Mouse (Mus musculus) layer of hippocampus, adult 9-10 months (tissue): ENCODE results near the gene Dmrta2.

Experiments
- DNase-seq: peaks from one replicate; pipeline ENCODE4 v3.0.0; 2022; ENCODE audit warnings: low spot score

Gene Dmrta2

DNA sequence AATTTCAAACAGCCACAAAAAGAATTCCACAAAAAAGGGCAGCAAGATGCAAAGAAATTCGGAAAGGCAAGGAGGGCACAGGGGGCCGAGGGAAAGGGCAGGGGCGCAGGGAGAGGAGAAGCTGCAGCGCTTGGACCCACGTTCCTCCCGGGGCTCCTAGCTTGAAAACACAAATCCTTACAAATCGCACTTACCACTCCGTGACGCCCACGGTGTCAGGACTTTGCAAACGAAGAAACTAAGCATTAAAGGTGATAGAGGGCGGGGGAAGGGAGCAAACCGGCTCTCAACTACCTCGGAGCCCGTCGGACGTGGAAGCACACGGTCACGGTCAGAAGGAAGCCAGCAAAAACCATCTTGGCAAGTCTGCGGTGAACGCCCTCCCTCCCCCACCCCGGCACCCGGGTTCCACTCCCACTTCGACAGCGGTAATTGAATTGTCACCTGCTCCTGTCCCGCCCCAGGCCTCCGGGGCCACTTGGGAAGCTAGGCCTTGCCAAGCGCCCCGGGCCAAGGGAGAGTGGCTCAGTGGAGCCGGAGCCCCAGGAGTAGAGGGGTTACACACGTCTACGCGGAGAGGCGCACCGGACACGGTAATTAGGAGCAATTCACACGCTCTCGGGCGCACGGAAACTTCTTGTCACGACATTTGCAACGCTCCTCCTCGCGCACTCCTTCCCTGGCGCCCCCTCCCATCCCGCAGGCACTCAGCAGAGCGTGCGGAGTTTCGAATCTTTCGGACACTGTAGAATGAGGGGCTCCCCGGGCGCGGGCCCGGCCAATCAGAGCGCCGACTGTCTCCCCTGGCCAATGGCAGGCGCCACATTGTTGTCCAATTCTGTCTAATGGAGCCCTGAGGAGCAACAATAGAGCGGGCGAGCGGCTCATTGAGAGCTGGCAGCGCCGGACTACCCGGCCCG lies at the start of gene Dmrta2:
Gene Dmrta2 (plus strand): TSS at position 906 of the 920 bp plus-strand sequence.
- DNase-seq: no peak

DNA sequence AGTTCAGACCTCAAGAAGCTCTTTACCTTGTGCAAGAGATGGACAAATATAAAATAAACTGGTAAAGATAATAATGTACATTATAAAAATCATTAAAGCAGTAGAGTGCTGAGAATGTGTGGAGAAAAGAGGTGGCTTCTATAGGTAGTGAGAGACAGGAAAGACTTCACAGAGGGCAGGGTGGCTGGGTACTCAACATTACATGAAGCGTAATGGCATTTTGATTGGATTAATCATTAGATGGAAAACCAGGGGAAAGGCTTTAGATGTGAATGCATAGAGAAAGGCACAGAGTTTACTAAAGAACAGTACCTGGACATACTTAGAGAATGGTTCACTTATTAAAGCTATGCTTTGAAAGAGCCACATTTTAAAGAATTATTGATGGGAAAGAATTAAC lies 48.8 kb upstream of the Dmrta2 start:
- DNase-seq: no peak

- DNase-seq: no peak
Measured at GRCm38 (mm10) chr4:109930445-109930844, 47.4 kb upstream of the Dmrta2 start.

DNA sequence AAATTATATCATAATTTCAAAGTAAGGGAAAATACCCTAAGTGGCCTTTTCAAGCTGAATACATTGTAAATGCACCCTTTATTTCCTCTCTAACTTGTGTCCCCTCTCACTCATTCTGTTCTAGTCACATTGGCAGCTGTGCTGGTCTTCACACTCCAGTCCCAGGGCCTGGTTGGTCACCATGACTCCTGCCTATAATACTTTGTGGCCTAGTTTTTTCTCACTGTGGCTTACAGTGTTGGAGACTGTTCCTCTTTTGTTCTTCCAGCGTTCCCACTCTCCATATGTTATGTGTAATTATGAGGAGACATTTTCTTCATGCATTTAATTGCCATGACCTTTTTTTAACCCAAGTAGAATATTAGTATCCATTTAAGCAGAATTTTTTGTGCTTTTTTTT lies 46.9 kb upstream of the Dmrta2 start:
- DNase-seq: no peak

DNA sequence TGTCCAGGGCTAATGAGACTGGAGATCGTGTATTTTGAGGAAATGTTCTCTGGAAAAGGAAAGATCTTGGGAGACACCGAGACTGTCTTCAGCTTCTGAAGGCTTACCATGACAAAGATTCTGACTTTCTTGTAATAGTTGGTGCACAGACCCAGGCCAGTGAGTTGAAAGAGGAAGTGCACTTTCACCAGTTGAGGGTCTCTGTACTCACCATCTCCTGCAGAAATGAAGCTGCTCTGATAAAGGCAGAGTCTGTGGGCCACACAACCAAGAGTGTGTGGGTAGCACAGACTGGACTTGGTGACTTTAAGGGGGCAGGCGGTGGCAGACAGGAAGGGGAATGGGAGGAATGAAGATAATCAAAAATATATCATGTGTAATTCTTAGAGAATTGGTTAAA lies 41.3 kb upstream of the Dmrta2 start:
- DNase-seq: no peak

- DNase-seq: no peak
Measured at GRCm38 (mm10) chr4:109939291-109939690, 38.6 kb upstream of the Dmrta2 start.

GRCm38 (mm10) chr4:109945554-109945953 lies 32.3 kb upstream of the Dmrta2 start:
- no peak for DNase-seq

GRCm38 (mm10) chr4:109949307-109949706 lies 28.5 kb upstream of the Dmrta2 start:
- no peak for DNase-seq

DNA sequence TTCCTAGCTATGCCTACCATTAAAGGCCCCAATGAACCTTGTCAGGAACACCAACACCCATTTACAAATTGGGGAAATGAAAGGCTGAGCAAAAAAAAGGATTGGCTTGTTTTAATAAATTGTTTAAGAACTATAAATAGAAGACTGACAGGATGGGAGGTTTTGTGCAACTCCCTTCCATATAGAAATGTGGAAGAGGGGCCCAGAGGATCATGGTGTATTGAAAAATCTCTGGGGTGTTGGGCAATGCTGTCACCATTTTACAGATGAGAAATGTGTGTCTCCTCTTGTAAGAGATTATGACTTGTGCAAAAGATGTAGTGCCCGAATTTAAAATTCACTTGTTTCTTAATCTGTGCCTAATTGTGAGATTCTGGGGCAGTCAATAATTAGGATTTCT lies 24.3 kb upstream of the Dmrta2 start:
- DNase-seq: no peak

DNA sequence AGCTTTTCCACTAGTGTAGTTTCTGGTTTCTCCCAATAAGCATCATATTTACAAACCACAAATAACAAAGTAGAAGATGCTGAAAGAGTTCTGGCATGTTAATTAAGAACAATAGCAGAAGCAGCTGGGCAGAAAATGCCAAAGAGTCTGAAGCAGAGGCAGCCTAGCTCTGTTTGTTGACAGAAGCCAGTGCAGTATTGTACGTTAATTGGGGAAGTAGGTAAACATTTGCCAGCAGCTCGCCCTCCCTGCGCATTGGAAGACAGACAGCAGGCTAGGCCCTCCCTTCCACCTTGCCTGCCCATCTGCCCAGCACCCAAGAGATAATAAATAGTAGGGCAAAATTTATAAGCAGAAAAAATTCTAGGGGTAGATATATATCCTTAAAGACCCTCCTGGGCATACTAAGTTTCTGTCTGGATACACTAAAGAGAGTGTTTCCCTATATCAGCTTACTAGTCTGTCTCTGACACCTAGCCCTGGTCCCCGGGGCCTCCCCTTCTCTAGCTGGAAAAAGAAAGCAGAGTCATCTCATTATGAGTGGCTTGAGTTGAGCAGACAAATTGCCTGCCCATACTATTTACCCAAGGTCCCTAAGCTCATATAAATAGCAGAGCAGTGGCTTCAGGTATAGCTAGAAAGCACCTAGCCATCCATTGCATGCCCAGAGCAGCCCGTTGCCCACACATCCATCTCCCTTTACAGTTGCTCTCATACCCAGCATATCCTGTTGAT lies 17.5 kb upstream of the Dmrta2 start:
- no peak for DNase-seq

DNA sequence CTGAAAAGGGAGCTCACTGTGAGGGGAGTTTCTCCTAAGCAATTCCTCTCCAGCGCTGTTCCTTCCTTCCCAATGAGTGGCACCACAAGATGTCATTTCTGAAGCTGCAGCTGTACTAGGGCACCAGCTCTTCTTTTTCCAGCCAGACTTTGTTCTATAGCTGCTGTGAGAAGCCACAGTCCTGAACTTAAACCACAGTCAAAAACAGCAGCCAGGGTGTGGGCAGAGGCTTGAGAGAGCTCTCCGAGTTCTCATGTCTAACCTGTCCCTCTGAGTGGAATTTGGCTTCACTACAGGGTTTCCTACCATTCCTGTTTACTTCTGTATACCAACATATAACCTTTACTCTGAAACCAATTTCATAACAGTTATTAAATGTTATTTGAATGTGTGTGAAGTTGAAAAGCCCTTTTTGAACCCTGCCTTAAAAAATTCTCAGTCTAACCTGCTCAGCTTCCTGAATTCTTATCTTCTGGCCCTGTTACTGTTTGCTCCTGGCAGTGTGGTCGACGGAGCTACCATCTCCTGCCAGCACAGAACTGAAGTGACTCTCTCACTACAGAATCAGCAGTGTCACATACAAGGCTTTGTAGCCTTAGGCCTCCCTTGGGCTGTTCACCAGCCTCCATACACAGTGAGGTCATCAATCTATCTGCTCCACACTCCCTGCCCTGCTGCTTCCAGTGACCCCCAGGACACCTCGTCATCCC lies 14.1 kb upstream of the Dmrta2 start:
- no peak for DNase-seq

DNA sequence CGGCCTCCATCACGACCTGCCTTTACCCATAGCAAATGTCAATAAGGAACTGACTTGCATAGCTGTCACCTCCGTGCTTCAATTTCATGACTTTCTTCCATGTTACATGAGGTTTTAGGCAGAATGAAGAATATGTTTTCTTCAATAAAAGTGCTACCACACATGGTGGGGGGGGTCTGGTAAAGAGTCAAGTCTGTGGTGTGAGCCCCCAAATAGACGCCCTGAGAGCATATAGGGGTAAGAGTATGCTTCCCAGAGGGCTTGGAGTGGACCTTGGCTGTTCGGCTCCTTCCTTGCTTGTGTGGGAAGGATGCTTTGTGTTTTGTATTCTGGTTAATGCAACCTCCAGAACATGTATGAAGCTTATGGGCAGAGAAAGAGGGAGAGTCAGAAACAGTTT lies 8.3 kb upstream of the Dmrta2 start:
- DNase-seq: no peak

GRCm38 (mm10) chr4:109973991-109974654 lies 3.7 kb upstream of the Dmrta2 start:
- DNase-seq: no peak

DNA sequence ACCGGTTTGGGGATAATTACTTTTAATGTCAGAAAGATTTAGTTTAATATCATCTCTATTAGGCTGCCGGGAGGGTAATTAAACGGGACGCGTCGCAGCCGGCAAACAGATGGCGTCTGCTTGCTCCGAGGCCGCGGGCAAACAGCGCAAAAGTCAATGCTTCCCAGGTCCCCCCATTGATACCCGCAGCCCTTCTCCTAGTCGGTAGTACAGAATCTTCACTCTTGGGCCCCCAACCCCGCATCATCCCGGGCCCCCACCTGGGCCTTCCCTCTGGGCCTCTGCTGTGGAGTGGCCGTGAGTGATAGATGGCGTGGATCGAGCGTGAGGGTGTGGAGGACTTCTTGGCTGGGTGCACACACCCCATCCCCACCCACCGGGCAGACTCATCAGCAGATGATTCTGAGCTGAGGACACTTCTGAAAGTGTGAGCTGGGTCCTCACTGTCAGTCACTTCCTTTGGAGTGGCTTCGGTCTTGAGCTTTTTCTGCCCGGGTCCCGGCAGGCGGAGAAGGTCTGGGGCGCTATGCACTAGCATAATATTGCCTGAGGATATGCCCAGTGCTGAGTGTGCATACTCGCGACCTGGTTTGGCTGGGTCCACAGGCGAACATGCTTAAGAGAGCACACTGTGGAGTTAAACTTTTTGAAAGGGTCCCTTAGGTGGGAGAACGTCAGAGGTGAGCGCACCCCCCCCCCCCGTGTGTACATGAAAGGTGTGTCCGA lies 3.0 kb upstream of the Dmrta2 start:
- no peak for DNase-seq

DNA sequence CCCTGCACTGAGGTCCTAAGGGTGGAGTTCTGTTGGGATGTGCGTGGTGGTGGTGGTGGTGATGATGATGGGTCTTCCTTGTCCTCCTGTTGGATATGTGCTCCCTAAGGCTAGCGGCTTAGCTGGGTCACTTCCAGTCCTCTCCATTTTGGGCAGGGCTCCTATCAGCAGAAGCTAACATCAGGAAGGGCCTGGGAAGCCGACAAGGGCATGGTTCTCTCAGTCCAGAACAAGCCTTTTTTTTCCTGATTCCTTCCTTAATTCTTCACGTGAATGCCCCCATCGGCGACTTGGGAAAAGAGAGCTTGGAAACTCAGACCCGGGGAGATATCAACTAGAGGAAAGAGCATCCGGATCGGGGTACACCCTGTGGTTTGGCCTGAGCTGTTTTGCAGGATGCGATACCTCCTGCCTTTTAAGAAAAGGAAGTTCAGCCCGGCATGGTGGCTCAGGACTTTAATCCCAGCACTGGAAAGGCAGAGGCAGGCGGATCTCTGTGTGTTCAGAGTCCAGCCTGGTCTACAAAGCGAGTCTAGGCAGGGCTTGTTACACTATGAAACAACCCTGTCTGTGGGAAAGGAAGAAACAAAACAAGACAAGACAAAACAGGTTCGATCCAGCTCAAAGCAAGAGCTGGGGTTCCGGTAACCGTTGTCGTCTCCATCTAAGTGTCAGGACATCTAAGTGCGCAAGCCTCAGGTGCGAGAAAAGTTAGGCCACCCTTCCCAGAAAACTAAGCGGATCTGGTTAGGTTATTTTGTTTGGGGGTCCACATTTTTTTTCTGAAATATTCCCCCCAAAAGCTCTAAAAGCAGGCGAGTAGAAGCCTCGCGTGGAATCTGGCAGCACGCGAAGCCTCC lies 2.2 kb upstream of the Dmrta2 start:
- no peak for DNase-seq

DNA sequence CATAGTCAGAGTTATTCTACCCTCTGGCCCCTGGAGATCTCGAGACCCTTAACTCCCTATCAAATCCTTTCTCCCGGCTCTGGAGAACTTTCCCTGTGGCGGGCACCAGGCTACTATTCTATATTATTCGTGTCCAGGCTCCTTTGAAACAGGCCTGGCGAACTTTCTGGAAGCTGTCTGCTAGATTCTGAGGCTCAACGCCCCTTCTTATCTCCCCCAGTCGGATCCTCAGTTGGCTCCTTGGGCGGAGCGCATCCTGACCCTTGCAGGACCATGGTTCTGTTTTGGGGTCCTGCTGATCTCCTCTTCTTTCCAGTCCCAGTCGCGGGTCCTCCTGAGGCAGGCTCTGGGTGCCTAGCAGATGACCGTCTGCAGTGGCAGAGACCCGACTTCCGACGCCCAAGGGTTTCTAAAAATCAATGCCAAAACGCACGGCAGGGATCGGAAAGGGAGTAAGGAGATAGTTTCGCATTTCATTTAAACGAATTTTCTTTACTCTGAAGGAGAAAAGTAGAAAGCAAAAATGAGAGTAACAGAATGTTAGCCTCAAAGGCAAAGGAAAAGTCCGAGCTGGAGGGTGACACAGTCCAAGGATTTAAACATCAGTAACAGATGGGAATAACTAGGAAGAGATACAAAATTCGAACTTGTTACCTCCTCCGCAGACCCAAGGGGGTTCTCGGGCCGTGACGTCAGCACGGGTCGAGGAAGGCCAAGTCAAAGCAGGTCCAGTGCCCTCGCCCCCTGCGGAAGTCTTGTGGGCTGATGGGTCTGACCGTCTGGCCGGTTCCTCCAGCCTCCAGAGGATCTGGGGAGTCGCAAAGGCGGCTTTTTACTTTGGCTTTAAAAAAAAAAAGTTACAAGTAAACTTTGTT lies 1.3 kb upstream of the Dmrta2 start:
- DNase-seq: no peak

DNA sequence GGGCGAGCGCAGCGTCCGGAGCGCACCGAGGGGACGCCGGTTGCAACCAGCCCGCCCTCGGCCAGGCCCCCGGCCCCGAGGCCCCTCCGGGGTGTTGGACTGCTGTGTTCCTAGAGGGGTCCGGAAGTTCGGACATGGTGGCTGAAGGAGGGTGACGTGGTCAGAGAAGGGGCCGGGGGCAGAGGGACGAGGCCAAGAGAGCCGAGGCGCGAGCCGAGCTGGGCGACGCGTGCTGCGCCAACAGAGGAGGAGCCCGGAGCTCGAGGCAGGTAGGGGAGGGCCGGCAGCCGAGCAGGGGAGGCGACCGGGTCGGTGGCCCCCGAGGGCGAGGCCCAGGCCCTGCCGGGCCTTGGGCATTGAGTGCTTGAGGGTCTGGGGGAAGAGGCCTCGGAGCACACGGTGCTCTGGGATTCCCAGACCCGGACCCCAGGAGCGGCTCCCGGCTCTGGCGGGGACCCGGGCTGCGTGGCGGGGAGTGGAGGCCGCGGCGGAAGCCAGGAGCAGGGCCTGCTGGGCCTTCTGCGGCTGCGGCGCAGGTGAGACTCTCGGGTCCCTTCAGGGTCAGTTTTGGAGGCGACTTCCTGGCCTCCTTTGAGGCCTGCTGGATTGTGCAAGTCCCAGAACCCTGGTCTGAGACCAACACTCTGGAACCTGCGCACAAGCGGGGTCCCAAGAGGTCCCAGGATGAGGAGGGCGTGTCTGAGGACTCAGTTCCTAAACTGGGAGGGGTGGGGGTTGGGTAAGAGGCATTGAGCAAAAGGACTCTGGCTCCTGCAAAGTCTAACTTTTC lies 410 bp downstream of the Dmrta2 start:
- no peak for DNase-seq

DNA sequence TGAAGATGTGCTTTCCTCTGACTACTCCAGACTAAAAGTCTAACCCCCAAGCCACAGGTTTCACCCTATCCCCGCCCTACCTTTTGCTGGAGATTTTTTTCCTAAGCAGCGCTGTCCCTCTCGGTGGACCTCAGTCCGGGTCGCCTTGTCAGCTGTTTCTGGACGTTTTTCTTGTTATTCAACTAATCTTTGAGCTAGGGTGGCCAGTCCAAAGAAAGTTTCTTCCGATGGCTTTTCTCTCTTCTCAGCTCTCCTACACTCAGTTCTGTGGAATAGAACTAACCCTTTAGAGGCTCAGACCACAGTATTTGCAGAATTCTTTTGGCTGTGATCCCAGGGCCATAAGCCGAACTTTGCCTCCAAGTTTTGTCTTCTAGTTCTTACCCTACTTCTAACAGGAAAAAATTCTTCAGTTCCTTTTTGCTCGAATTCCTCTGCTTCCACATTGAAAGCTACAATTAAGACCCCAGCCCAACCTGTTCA lies 1.0 kb downstream of the Dmrta2 start:
- no peak for DNase-seq
